Mouse (Mus musculus): ENCODE data around the gene Spata46. TPM values are rescaled to one million over a fixed set of nuclear protein-coding genes. Genes with fewer than 3 reads are reported as not detected.

Spata46 gene
- polyA plus RNA-seq (2012; fragmentation: generic; extraction: Trizol): not detected
- long read RNA-seq, experiment 1: 0 reads
- long read RNA-seq, experiment 2: 0 reads

- no peak within 1 kb of the TSS for H3K4me3 ChIP-seq (ENCODE audit: insufficient read depth, poor library complexity, severe bottlenecking)
- no peak within 1 kb of the TSS for H3ac ChIP-seq (ENCODE audit: control insufficient read depth, insufficient read length, low read depth)
- no peaks in the 10 kb centered on the region for H3K79me3 ChIP-seq (ENCODE audit: low read depth)
- peaks cover 11% of the 10 kb centered on the region for H3K27me3 ChIP-seq (ENCODE audit: control insufficient read depth, insufficient read depth, insufficient read length)
- TF ChIP-seq MYOD1 (IDR thresholded peaks at IDR 0.05; ENCODE audit: control insufficient read depth, insufficient read length, low read depth) (no peak), CTCF (IDR thresholded peaks at IDR 0.05; ENCODE audit: control insufficient read depth, insufficient read depth, insufficient read length) (no peak), USF1 (IDR thresholded peaks at IDR 0.05; ENCODE audit: low read depth) (no peak), FOSL1 (IDR thresholded peaks at IDR 0.05; ENCODE audit: insufficient read depth, low read length, poor library complexity, severe bottlenecking) (no peak), MAX (IDR thresholded peaks at IDR 0.05) (no peak), CEBPB (IDR thresholded peaks at IDR 0.05; ENCODE audit: low read depth) (no peak), MYOG (IDR thresholded peaks at IDR 0.05; ENCODE audit: control insufficient read depth, extremely low read depth, insufficient read length) (no peak)
- H3K36me3 ChIP-seq (ENCODE audit: control insufficient read depth, insufficient read depth): no peaks in the 10 kb centered on the region
- no peaks in the 10 kb centered on the region for H3K79me2 ChIP-seq (ENCODE audit: control insufficient read depth, insufficient read depth)
Measured at GRCm38 (mm10) chr1:170308503-170308902, at the start of gene Spata46. Gene Spata46 (plus strand): TSS chr1:170308803.

- no peak overlapping the region for H3ac ChIP-seq (ENCODE audit: control insufficient read depth, insufficient read length, low read depth)
- H3K27me3 ChIP-seq (ENCODE audit: control insufficient read depth, insufficient read depth, insufficient read length): no peaks in the 10 kb centered on the region
- H3K79me3 ChIP-seq (ENCODE audit: low read depth): no peaks in the 10 kb centered on the region
- no peaks in the 10 kb centered on the region for H3K36me3 ChIP-seq (ENCODE audit: control insufficient read depth, insufficient read depth)
- TF ChIP-seq MYOG (IDR thresholded peaks at IDR 0.05; ENCODE audit: control insufficient read depth, extremely low read depth, insufficient read length) (no peak), FOSL1 (IDR thresholded peaks at IDR 0.05; ENCODE audit: insufficient read depth, low read length, poor library complexity, severe bottlenecking) (no peak), CEBPB (IDR thresholded peaks at IDR 0.05; ENCODE audit: low read depth) (no peak), CTCF (IDR thresholded peaks at IDR 0.05; ENCODE audit: control insufficient read depth, insufficient read depth, insufficient read length) (no peak), MYOD1 (IDR thresholded peaks at IDR 0.05; ENCODE audit: control insufficient read depth, insufficient read length, low read depth) (no peak), USF1 (IDR thresholded peaks at IDR 0.05; ENCODE audit: low read depth) (no peak), MAX (IDR thresholded peaks at IDR 0.05) (no peak)
- H3K79me2 ChIP-seq (ENCODE audit: control insufficient read depth, insufficient read depth): no peaks in the 10 kb centered on the region
- H3K4me3 ChIP-seq (ENCODE audit: insufficient read depth, poor library complexity, severe bottlenecking): no peak overlapping the region
Measured at GRCm38 (mm10) chr1:170270281-170270680, 38.3 kb upstream of the Spata46 start.

- no peaks in the 10 kb centered on the region for H3K27me3 ChIP-seq (ENCODE audit: control insufficient read depth, insufficient read depth, insufficient read length)
- H3K4me3 ChIP-seq (ENCODE audit: insufficient read depth, poor library complexity, severe bottlenecking): no peak overlapping the region
- no peak overlapping the region for H3ac ChIP-seq (ENCODE audit: control insufficient read depth, insufficient read length, low read depth)
- no peaks in the 10 kb centered on the region for H3K79me3 ChIP-seq (ENCODE audit: low read depth)
- TF ChIP-seq MYOD1 (IDR thresholded peaks at IDR 0.05; ENCODE audit: control insufficient read depth, insufficient read length, low read depth) (no peak), USF1 (IDR thresholded peaks at IDR 0.05; ENCODE audit: low read depth) (no peak), MYOG (IDR thresholded peaks at IDR 0.05; ENCODE audit: control insufficient read depth, extremely low read depth, insufficient read length) (no peak), CTCF (IDR thresholded peaks at IDR 0.05; ENCODE audit: control insufficient read depth, insufficient read depth, insufficient read length) (no peak), FOSL1 (IDR thresholded peaks at IDR 0.05; ENCODE audit: insufficient read depth, low read length, poor library complexity, severe bottlenecking) (no peak), MAX (IDR thresholded peaks at IDR 0.05) (no peak), CEBPB (IDR thresholded peaks at IDR 0.05; ENCODE audit: low read depth) (no peak)
- no peaks in the 10 kb centered on the region for H3K79me2 ChIP-seq (ENCODE audit: control insufficient read depth, insufficient read depth)
- H3K36me3 ChIP-seq (ENCODE audit: control insufficient read depth, insufficient read depth): no peaks in the 10 kb centered on the region
Measured at GRCm38 (mm10) chr1:170270696-170271095, 37.9 kb upstream of the Spata46 start.

GRCm38 (mm10) chr1:170273252-170273651, 35.4 kb upstream of the Spata46 start:
- TF ChIP-seq MYOG (IDR thresholded peaks at IDR 0.05; ENCODE audit: control insufficient read depth, extremely low read depth, insufficient read length) (no peak), CEBPB (IDR thresholded peaks at IDR 0.05; ENCODE audit: low read depth) (no peak), MAX (IDR thresholded peaks at IDR 0.05) (no peak), FOSL1 (IDR thresholded peaks at IDR 0.05; ENCODE audit: insufficient read depth, low read length, poor library complexity, severe bottlenecking) (no peak), MYOD1 (IDR thresholded peaks at IDR 0.05; ENCODE audit: control insufficient read depth, insufficient read length, low read depth) (no peak), CTCF (IDR thresholded peaks at IDR 0.05; ENCODE audit: control insufficient read depth, insufficient read depth, insufficient read length) (no peak), USF1 (IDR thresholded peaks at IDR 0.05; ENCODE audit: low read depth) (no peak)
- H3K27me3 ChIP-seq (ENCODE audit: control insufficient read depth, insufficient read depth, insufficient read length): no peaks in the 10 kb centered on the region
- no peaks in the 10 kb centered on the region for H3K36me3 ChIP-seq (ENCODE audit: control insufficient read depth, insufficient read depth)
- H3K79me3 ChIP-seq (ENCODE audit: low read depth): no peaks in the 10 kb centered on the region
- H3K79me2 ChIP-seq (ENCODE audit: control insufficient read depth, insufficient read depth): no peaks in the 10 kb centered on the region
- no peak overlapping the region for H3ac ChIP-seq (ENCODE audit: control insufficient read depth, insufficient read length, low read depth)
- H3K4me3 ChIP-seq (ENCODE audit: insufficient read depth, poor library complexity, severe bottlenecking): no peak overlapping the region

- Histone ChIP-seq H3K36me3 (ENCODE audit: control insufficient read depth, insufficient read depth) (no peaks in the 10 kb centered on the region), H3K79me3 (ENCODE audit: low read depth) (no peaks in the 10 kb centered on the region), H3K79me2 (ENCODE audit: control insufficient read depth, insufficient read depth) (no peaks in the 10 kb centered on the region), H3K27me3 (ENCODE audit: control insufficient read depth, insufficient read depth, insufficient read length) (no peaks in the 10 kb centered on the region), H3K4me3 (ENCODE audit: insufficient read depth, poor library complexity, severe bottlenecking) (no peak within 1 kb of the TSS), H3ac (ENCODE audit: control insufficient read depth, insufficient read length, low read depth) (no peak within 1 kb of the TSS)
- no peak for TF ChIP-seq MAX (IDR thresholded peaks at IDR 0.05)
Measured at GRCm38 (mm10) chr1:170277016-170277415, 31.6 kb upstream of the Spata46 start, which contains the start of gene Sh2d1b1. Gene Sh2d1b1 (plus strand): TSS chr1:170277320.

GRCm38 (mm10) chr1:170282415-170283129, 26.0 kb upstream of the Spata46 start:
- Histone ChIP-seq H3K4me3 (ENCODE audit: insufficient read depth, poor library complexity, severe bottlenecking) (no peak overlapping the region), H3K79me3 (ENCODE audit: low read depth) (no peaks in the 10 kb centered on the region), H3ac (ENCODE audit: control insufficient read depth, insufficient read length, low read depth) (no peak overlapping the region), H3K79me2 (ENCODE audit: control insufficient read depth, insufficient read depth) (no peaks in the 10 kb centered on the region), H3K27me3 (ENCODE audit: control insufficient read depth, insufficient read depth, insufficient read length) (no peaks in the 10 kb centered on the region), H3K36me3 (ENCODE audit: control insufficient read depth, insufficient read depth) (no peaks in the 10 kb centered on the region)
- TF ChIP-seq MAX (IDR thresholded peaks at IDR 0.05) (no peak), CTCF (IDR thresholded peaks at IDR 0.05; ENCODE audit: control insufficient read depth, insufficient read depth, insufficient read length) (no peak), USF1 (IDR thresholded peaks at IDR 0.05; ENCODE audit: low read depth) (no peak), MYOD1 (IDR thresholded peaks at IDR 0.05; ENCODE audit: control insufficient read depth, insufficient read length, low read depth) (no peak), MYOG (IDR thresholded peaks at IDR 0.05; ENCODE audit: control insufficient read depth, extremely low read depth, insufficient read length) (no peak), FOSL1 (IDR thresholded peaks at IDR 0.05; ENCODE audit: insufficient read depth, low read length, poor library complexity, severe bottlenecking) (no peak), CEBPB (IDR thresholded peaks at IDR 0.05; ENCODE audit: low read depth) (no peak)
